10 mouse cellular contexts compared by ENCODE assay signal in the genomic region with DNA sequence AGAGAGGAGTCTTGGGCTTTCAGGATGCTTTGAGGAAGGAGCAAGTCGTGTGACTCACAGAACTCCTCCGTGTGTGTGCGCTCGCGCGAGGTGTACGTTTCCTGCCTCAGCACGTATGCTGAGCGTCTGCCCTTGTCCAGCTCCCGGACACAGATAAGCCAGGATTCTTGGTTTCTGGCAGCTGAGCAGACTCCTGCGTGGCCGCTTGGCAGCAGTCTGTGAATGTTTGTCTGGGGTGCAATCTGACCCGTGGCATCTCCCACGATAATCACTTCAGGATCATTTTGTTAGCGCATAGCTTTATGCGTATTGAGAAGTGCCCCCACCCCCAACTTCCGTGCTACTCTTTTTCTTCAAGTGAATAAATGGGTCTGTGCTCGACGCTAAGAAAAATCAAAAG. TPM values are rescaled to one million over a fixed set of nuclear protein-coding genes. Genes with fewer than 3 reads are reported as not detected.
A peak's percentile ranks its signal among the peaks of the same experiment; 100 is the strongest.
DNase-seq lines count a peak whose midpoint lies in the region; ATAC-seq and TF ChIP-seq lines count a peak whose summit lies in the region.
"Had no signal": no experiment of that assay in that cellular context is flagged by ENCODE, and none has a peak within 500 bp of the region (broad histone marks: within the 10 kb centered on the region; RNA-seq: fewer than 3 reads in every experiment).

No protein-coding gene starts in this region.

- TF ChIP-seq CTCF in lung, postnatal 0 days (IDR thresholded peaks at IDR 0.05): no peak

- H3K36me3 ChIP-seq in lung, postnatal 0 days (ENCODE audit: insufficient read depth, low read length): no peaks in the 10 kb centered on the region

- H3K4me3 ChIP-seq in lung, postnatal 0 days (ENCODE audit: low read depth, low read length): no peak overlapping the region
- H3K4me3 ChIP-seq: liver, embryonic 15.5 days had no signal

- no peaks in the 10 kb centered on the region for H3K9me3 ChIP-seq in lung, postnatal 0 days (ENCODE audit: low read length)
- H3K9me3 ChIP-seq: liver, embryonic 15.5 days had no signal

- 42% methylated on average over 19 of the region's 19 CpGs for WGBS in lung, postnatal 0 days

- H3K27me3 ChIP-seq in lung, postnatal 0 days (replicated peaks; ENCODE audit: insufficient read depth, low read length): no peaks in the 10 kb centered on the region
- H3K27me3 ChIP-seq: liver, embryonic 15.5 days had no signal

- no peak for TF ChIP-seq EP300 in lung, postnatal 0 days (IDR thresholded peaks at IDR 0.05)

- DNase-seq in embryo, embryonic 11 days: peak; percentile 24
- no peak for DNase-seq in embryo, embryonic 9.5 days (ENCODE audit: extremely low spot score)
- peak; percentile 52 for DNase-seq in lung, postnatal 0 days (ENCODE audit: low spot score)
- no peak for DNase-seq in lung, postnatal 10 days
- DNase-seq in cerebellum, postnatal 25 days: peak; percentile 66 to 67
- peak; percentile 68 for DNase-seq in heart, postnatal 4 days
- DNase-seq in left cerebral cortex, postnatal 36 days (ENCODE audit: low spot score in 2 of 2): no peak
- no peak for DNase-seq in right cerebral cortex, postnatal 4 days
- DNase-seq: kidney, adult 2 months had no signal

- no peak overlapping the region for H3K9ac ChIP-seq in lung, postnatal 0 days (replicated peaks; ENCODE audit: low read depth)
- H3K9ac ChIP-seq: liver, embryonic 15.5 days had no signal

- no peak overlapping the region for H3K4me2 ChIP-seq in lung, postnatal 0 days (replicated peaks; ENCODE audit: low read depth, low read length)
- H3K4me2 ChIP-seq: liver, embryonic 15.5 days had no signal

- no peak; the same call in 1 of the 2 replicates for ATAC-seq in lung, postnatal 0 days

- peak overlapping the region; percentile 78 for H3K27ac ChIP-seq in lung, postnatal 0 days (ENCODE audit: low read length)
- H3K27ac ChIP-seq: liver, embryonic 15.5 days had no signal

- H3K4me1 ChIP-seq in lung, postnatal 0 days (ENCODE audit: insufficient read depth, low read depth, low read length): peaks cover 47% of the 10 kb centered on the region

- intact Hi-C loops in left cerebral cortex, postnatal 36 days (cut with DNase I): no loop called here

RNA-seq across cellular contexts. Expression of gene Wbp1l, which starts 20.1 kb away (rescaled TPM):
- 34.6 and 37.4 TPM in 2 replicates for polyA plus RNA-seq in lung, postnatal 0 days (2015; fragmentation: Nextera tagmentation; extraction: Ambion mirVana)
- total RNA-seq in heart, postnatal 4 days (2021): 10 to 100 TPM; 60.5 to 61.2 TPM
- 10 to 100 TPM; 34.2 to 38.3 TPM for total RNA-seq in left cerebral cortex, postnatal 36 days (2021)

RNA-seq across cellular contexts. Expression of gene Sfxn2, which starts 45.8 kb away (rescaled TPM):
- 18.4 and 19.6 TPM in 2 replicates for polyA plus RNA-seq in lung, postnatal 0 days (2015; fragmentation: Nextera tagmentation; extraction: Ambion mirVana)
- total RNA-seq in heart, postnatal 4 days (2021): 1 to 10 TPM; 4.6 to 6.4 TPM
- total RNA-seq in left cerebral cortex, postnatal 36 days (2021): 1 to 10 TPM; 4.3 to 7.1 TPM

RNA-seq across cellular contexts. Expression of gene Arl3, which starts 46.0 kb away (rescaled TPM):
- polyA plus RNA-seq in lung, postnatal 0 days (2015; fragmentation: Nextera tagmentation; extraction: Ambion mirVana): 52.6 and 70.9 TPM in 2 replicates
- total RNA-seq in heart, postnatal 4 days (2021): 10 to 100 TPM; 29.6 to 31.1 TPM
- total RNA-seq in left cerebral cortex, postnatal 36 days (2021): 100 to 1,000 TPM; 112 to 120 TPM

RNA-seq across cellular contexts. Expression of gene Cyp17a1, which starts 54.0 kb away (rescaled TPM):
- 0.08 and 0.12 TPM in 2 replicates for polyA plus RNA-seq in lung, postnatal 0 days (2015; fragmentation: Nextera tagmentation; extraction: Ambion mirVana)
- under 1 TPM in 1 of 2 experiments, not detected in 1; 0.23 TPM for total RNA-seq in heart, postnatal 4 days (2021)
- not detected for total RNA-seq in left cerebral cortex, postnatal 36 days (2021)

Comparison
In these comparisons a context has a peak if more than half of its experiments do, and no peak if none do; other contexts are left out.
1. DNase-seq: peak in embryo, embryonic 11 days (single experiment), lung, postnatal 0 days (single experiment), cerebellum, postnatal 25 days (2 of 2) and heart, postnatal 4 days (single experiment); none in embryo, embryonic 9.5 days (single experiment), lung, postnatal 10 days (single experiment), left cerebral cortex, postnatal 36 days (0 of 2) and right cerebral cortex, postnatal 4 days (single experiment).